Mouse (Mus musculus): ENCODE measurements around the gene Akirin2.
"Not testable (repeated sequence)": the region's sequence is repeated elsewhere in the genome, so short reads cannot be mapped to it uniquely, and the experiment has no call there.

Akirin2 gene

DNA sequence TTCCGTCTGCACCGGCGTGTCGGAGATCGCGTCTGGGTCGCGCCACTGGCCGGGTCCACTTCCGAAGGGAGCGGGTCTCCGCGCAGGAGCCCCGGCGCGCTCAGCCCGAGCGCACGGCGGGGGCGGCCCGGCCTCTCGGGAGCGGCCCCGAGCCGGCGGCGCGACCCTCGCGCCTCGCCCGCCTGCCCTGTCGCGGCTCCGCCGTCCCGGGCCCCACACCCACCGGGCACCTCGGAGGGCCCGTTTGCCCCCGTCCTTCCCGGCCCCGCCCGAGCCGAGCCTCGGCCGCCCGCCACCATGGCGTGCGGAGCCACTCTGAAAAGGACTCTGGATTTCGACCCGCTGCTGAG lies at the start of gene Akirin2:
TSS of gene Akirin2 (plus strand) at position 190 of the 350 bp plus-strand sequence.
- DNase-seq (ENCODE audit: low read depth in 1 of 2, low spot score in 2 of 2): no peak

GRCm38 (mm10) chr4:34510305-34510704 lies 40.4 kb upstream of the Akirin2 start:
- DNase-seq (ENCODE audit: low read depth in 1 of 2, low spot score in 2 of 2): peak in 1 of 2 experiments; percentile 19

DNA sequence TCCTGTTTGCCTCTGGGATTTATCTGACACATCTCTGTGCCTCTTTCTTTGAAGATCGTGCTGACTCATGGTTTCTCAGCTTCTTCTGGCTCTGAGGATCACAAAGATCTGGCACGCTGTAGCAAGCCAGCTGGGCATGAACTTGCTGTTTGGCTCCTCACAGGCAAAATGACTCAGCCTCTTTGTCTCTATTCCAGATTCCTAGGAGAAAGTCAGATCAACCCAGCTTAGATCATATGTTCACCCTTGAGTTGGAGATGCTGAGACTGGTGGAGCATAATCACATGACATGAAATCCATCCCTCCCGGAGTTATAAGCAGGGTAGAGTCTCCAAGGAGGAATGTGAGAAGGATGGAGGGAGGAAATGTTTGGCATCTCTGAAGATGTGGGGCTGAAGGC lies 27.9 kb upstream of the Akirin2 start:
- no peak for DNase-seq (ENCODE audit: low read depth in 1 of 2, low spot score in 2 of 2)

GRCm38 (mm10) chr4:34523586-34523985 lies 27.2 kb upstream of the Akirin2 start:
- DNase-seq (ENCODE audit: low read depth in 1 of 2, low spot score in 2 of 2): no peak

DNA sequence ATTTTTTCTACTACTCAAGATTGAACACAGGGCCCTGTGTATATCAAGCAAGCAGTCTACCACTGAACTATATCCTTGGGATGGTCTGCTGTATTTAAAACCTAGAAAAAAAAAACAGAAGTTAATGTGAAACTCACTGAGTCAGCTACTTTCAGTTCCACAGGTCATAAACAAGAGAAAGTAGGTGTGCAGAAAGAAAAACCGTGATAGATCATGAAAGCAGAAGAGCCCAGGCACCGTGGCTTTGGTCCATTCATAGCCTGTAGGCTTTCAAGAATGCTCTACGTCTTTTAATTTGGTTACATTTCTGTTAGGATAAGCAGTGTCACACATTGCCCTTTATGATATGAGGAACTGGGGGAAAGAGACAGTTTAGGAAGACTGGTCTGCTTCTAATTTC lies 24.0 kb upstream of the Akirin2 start:
- DNase-seq (ENCODE audit: low read depth in 1 of 2, low spot score in 2 of 2): no peak

GRCm38 (mm10) chr4:34528430-34529100 lies 22.2 kb upstream of the Akirin2 start:
- DNase-seq (ENCODE audit: low read depth in 1 of 2, low spot score in 2 of 2): no peak

DNA sequence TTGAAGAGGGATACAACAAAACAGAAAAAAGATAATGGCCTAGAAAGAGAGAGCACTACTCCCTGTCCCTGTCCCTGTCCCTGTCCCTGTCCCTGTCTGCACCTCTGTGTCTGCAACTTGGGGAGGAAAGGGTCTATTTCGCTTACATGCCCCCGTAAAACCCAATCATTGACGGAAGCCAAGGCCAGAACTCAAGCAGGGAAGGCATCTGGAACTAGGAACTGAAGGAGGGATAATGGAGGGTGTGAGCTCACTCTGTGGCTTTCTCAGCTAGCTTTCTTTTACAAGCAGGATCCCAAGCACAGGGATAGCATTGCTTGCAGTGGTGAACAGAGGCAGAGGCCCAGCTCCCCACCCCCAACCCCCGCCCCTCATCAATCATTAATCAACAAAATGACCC lies 21.4 kb upstream of the Akirin2 start:
- no peak for DNase-seq (ENCODE audit: low read depth in 1 of 2, low spot score in 2 of 2)

GRCm38 (mm10) chr4:34529941-34530340 lies 20.8 kb upstream of the Akirin2 start:
- no peak for DNase-seq (ENCODE audit: low read depth in 1 of 2, low spot score in 2 of 2)

DNA sequence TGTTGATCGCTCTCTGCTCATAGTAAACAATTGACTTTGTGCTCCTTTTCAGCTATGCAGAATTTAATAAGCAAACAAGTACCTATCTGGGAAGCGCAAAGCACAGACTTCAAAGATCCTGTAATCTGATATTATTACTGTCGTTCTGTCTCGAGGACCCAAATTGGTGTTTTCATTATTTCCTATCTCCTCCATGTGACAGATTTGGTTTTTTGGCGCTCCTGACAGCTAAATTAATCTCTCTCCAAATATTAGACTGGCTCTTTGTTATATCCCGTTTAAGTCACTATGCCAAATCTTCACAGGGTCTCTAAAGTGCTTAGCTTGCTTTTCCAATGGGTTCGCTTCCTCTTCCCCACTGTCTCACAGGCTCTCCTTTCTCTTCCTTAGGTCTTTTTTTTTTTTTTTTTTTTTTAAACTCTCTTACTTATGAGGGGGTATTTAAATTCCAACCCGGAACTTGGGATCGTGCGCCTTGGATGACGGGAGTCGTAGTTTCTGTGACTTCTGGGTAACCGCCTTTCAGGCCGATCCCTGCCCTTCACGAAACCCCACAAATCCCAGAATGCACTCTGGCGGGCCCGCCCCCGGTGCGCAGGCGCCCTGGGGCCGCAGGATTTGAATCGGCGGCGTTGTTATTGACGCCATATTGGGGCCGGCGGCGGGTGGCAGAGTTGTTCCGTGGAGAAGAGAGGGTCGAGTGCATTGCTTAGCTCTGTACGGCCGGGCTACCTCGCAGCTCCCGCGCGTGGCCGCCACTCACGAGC lies 573 bp upstream of the Akirin2 start:
- peak; percentile 89 to 90 for DNase-seq (ENCODE audit: low read depth in 1 of 2, low spot score in 2 of 2)

- DNase-seq (ENCODE audit: low read depth in 1 of 2, low spot score in 2 of 2): peak in 1 of 2 experiments; percentile 4
Observed at GRCm38 (mm10) chr4:34551098-34551809, 517 bp downstream of the Akirin2 start.

DNA sequence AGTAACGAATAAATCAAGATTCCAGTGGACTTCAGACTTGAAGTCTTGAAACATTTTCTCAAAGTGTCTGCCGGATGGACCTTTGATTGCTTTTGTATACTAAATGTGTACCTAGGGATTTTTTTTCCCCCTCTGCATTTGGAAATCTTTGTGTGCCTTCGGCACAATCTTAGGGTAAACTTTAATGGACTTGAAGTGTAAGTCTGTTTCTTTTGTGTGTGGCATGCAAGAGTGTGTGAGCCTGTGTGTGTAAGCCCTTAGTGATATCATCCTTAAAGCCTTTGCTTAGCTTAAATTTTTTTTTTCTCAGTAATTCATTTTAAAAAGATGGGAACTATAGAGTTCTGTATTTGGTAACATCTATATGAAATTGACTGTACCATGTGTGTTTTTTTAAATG lies 1.2 kb downstream of the Akirin2 start:
- no peak for DNase-seq (ENCODE audit: low read depth in 1 of 2, low spot score in 2 of 2)

DNA sequence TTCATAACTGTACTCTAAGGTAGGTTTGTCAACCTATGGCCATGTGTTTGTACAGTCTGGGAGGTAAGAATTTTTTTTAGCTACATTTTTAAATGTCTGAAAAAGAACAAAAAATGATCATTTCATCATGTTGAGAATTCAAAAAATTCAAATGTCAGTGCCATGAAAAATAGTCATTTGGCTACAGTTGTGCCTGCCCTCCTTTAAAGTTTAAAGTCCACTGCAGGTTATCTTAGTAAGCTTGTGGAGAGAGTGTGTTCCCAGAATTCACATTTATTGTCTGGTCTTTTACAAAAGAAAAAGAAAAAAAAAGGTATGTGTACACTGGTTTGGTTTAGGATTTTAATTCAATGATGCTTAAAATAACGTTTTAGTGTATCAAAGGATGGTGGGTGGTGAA lies 3.9 kb downstream of the Akirin2 start:
- DNase-seq (ENCODE audit: low read depth in 1 of 2, low spot score in 2 of 2): no peak

DNA sequence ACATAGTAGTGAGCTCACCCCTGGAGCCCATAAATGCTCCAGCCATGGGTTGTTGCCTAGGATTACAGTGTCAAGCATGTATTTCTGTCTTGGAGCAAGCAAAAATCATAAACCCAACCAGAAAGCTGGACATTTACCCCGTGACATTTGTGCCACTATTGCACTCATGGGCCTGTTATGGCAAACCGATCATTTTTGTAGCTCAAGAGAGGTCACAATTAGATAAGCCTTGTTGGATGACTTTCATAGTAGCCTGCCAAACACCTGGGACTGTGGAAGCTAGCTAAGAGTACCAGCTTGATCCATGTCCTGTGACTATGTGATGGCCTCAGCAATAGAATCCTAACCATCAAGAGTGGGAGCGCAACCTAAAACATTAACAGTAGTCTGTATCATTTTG lies 4.9 kb downstream of the Akirin2 start:
- no peak for DNase-seq (ENCODE audit: low read depth in 1 of 2, low spot score in 2 of 2)

- DNase-seq (ENCODE audit: low read depth in 1 of 2, low spot score in 2 of 2): no peak
Observed at GRCm38 (mm10) chr4:34556183-34556582, 5.4 kb downstream of the Akirin2 start.

DNA sequence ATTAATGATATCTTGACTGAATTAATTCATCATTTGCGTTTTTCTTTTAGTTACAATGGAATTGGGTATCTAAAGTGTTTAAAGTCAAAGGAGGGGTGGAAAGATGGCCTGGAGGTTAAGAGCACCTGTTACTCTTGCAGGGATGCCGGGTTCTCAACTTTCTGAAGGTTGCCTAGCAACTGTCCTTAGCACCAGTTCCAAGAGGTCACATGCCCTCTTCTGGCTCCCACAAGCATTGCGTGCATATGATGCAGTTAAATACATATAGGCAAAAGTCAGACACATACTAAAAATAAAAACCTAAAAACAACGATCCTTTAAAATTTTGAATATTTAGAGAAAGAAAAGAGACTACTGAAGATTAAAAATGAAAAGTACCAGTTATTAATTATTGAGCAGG lies 10.2 kb downstream of the Akirin2 start:
- DNase-seq (ENCODE audit: low read depth in 1 of 2, low spot score in 2 of 2): peak; percentile 8 to 9

- no peak for DNase-seq (ENCODE audit: low read depth in 1 of 2, low spot score in 2 of 2)
Observed at GRCm38 (mm10) chr4:34566226-34566625, 15.5 kb downstream of the Akirin2 start.

GRCm38 (mm10) chr4:34572876-34573275 lies 22.1 kb downstream of the Akirin2 start:
- DNase-seq (ENCODE audit: low read depth in 1 of 2, low spot score in 2 of 2): no peak

- no peak for DNase-seq (ENCODE audit: low read depth in 1 of 2, low spot score in 2 of 2)
Observed at GRCm38 (mm10) chr4:34577028-34577427, 26.3 kb downstream of the Akirin2 start.

- DNase-seq (ENCODE audit: low read depth in 1 of 2, low spot score in 2 of 2): no peak
Observed at GRCm38 (mm10) chr4:34579215-34579614, 28.5 kb downstream of the Akirin2 start.

GRCm38 (mm10) chr4:34581489-34581888 lies 30.8 kb downstream of the Akirin2 start:
- DNase-seq (ENCODE audit: low read depth in 1 of 2, low spot score in 2 of 2): not testable (repeated sequence)

- DNase-seq (ENCODE audit: low read depth in 1 of 2, low spot score in 2 of 2): no peak
Observed at GRCm38 (mm10) chr4:34581990-34582389, 31.3 kb downstream of the Akirin2 start.

GRCm38 (mm10) chr4:34582476-34582875 lies 31.7 kb downstream of the Akirin2 start:
- DNase-seq (ENCODE audit: low read depth in 1 of 2, low spot score in 2 of 2): no peak
